Mouse (Mus musculus): ENCODE measurements around the gene Vmn2r112. TPM values are rescaled to one million over a fixed set of nuclear protein-coding genes. Genes with fewer than 3 reads are reported as not detected.

Vmn2r112 gene
- not detected in 2 replicates for polyA plus RNA-seq (2015; fragmentation: Nextera tagmentation; extraction: Ambion mirVana)

GRCm38 (mm10) chr17:22600651-22601050 lies at the start of gene Vmn2r112:
Gene Vmn2r112 (plus strand): TSS chr17:22600951.

GRCm38 (mm10) chr17:22573382-22573781 lies 27.4 kb upstream of the Vmn2r112 start, which contains the start of gene Vmn2r111:
Gene Vmn2r111 (minus strand): TSS chr17:22573482.

Other genes with a start within 250 kb of the Vmn2r112 start
- gene Zfp944, start 239.6 kb upstream of the Vmn2r112 start, polyA plus RNA-seq (2015; fragmentation: Nextera tagmentation; extraction: Ambion mirVana), result 6.7 and 7.0 TPM in 2 replicates
- gene Zfp758, start 239.5 kb upstream of the Vmn2r112 start, polyA plus RNA-seq (2015; fragmentation: Nextera tagmentation; extraction: Ambion mirVana), result 4.1 and 5.4 TPM in 2 replicates
- gene Zfp946, start 176.7 kb upstream of the Vmn2r112 start, polyA plus RNA-seq (2015; fragmentation: Nextera tagmentation; extraction: Ambion mirVana), result 3.7 and 4.5 TPM in 2 replicates
- not detected in 2 replicates for gene Vmn2r111, start 27.5 kb upstream of the Vmn2r112 start, polyA plus RNA-seq (2015; fragmentation: Nextera tagmentation; extraction: Ambion mirVana)